13 mouse cellular contexts compared by ENCODE assay signal in the genomic region with DNA sequence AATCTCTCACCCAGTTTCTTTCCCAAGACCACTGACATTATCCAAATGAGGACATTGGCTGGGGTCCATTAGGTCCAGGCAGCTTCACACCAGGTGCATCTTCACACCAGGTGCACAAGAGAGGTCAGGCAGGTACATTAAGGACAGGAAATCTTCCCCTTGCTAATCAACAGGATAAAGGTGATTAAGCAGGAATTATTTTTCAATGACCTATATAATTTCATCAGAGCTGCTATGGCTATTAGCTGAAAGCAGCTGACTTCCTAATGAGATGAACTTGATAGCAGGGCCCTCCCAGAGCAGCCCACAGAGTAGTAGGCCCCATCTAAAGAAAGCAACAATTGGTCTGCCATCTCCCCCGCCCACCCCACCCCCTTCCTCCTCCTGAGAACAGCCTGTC. TPM values are rescaled to one million over a fixed set of nuclear protein-coding genes. Genes with fewer than 3 reads are reported as not detected.
DNase-seq lines count a peak whose midpoint lies in the region; ATAC-seq lines count a peak whose summit lies in the region.
"Had no signal": no experiment of that assay in that cellular context is flagged by ENCODE, and none has a peak within 500 bp of the region (broad histone marks: within the 10 kb centered on the region; RNA-seq: fewer than 3 reads in every experiment).

No protein-coding gene starts in this region.

- peak overlapping the region; percentile 78 for H3K4me3 ChIP-seq in heart, embryonic 16.5 days (ENCODE audit: low read length)
- no peak overlapping the region for H3K4me3 ChIP-seq in lung, embryonic 15.5 days
- H3K4me3 ChIP-seq in limb, embryonic 12.5 days (replicated peaks) = peak overlapping the region; percentile 58
- H3K4me3 ChIP-seq in stomach, embryonic 15.5 days (replicated peaks) = no peak overlapping the region; the same call in 1 of the 2 replicates

- ATAC-seq in heart, embryonic 16.5 days (replicated peaks; ENCODE audit: extremely low read depth, insufficient read depth, low FRiP score) = no peak
- ATAC-seq in lung, embryonic 15.5 days (ENCODE audit: borderline replicate concordance, extremely low read depth, low FRiP score, low TSS enrichment) = no peak
- ATAC-seq in limb, embryonic 12.5 days (ENCODE audit: insufficient number of reproducible peaks, insufficient read depth, low FRiP score, low TSS enrichment, low read depth) = no peak
- no peak for ATAC-seq in stomach, embryonic 15.5 days (ENCODE audit: insufficient read depth, low FRiP score, low read depth)
- ATAC-seq: midbrain, embryonic 15.5 days had no signal

- peaks cover 16% of the 10 kb centered on the region for H3K4me1 ChIP-seq in heart, embryonic 16.5 days (ENCODE audit: control insufficient read depth, insufficient read depth, low read length)
- peaks cover 16% of the 10 kb centered on the region for H3K4me1 ChIP-seq in lung, embryonic 15.5 days
- H3K4me1 ChIP-seq in limb, embryonic 12.5 days (replicated peaks) = peaks cover 8% of the 10 kb centered on the region
- 0 out of 2 replicates have a peak, but pooled peaks cover 7% of the 10 kb centered on the region for H3K4me1 ChIP-seq in stomach, embryonic 15.5 days

- no peak for DNase-seq in heart, adult 9 months (ENCODE audit: low spot score in 2 of 2)
- DNase-seq in lung, postnatal 25 days (ENCODE audit: low spot score) = no peak
- DNase-seq in layer of hippocampus, adult 18-20 months (ENCODE audit: low spot score in 2 of 2) = no peak
- DNase-seq: cerebellum, postnatal 25 days; right cerebral cortex, postnatal 4 days had no signal

- no peaks in the 10 kb centered on the region for H3K9me3 ChIP-seq in heart, embryonic 16.5 days (replicated peaks; ENCODE audit: control insufficient read depth, low read length)
- H3K9me3 ChIP-seq in lung, embryonic 15.5 days = no peaks in the 10 kb centered on the region
- 0 out of 2 replicates have a peak, but pooled peaks cover 3% of the 10 kb centered on the region for H3K9me3 ChIP-seq in limb, embryonic 12.5 days
- no peaks in the 10 kb centered on the region for H3K9me3 ChIP-seq in stomach, embryonic 15.5 days
- H3K9me3 ChIP-seq: midbrain, embryonic 15.5 days; neural tube, embryonic 15.5 days had no signal

- peak overlapping the region; percentile 92 for H3K4me2 ChIP-seq in heart, embryonic 16.5 days (ENCODE audit: low read depth, low read length)
- peak overlapping the region; percentile 94 for H3K4me2 ChIP-seq in lung, embryonic 15.5 days
- peak overlapping the region; percentile 88 for H3K4me2 ChIP-seq in limb, embryonic 12.5 days
- peak overlapping the region; percentile 88 for H3K4me2 ChIP-seq in stomach, embryonic 15.5 days

- 50% methylated on average over 1 of the region's 1 CpGs for WGBS in heart, embryonic 16.5 days
- 56% methylated on average over 1 of the region's 1 CpGs for WGBS in lung, embryonic 15.5 days
- 56% methylated on average over 1 of the region's 1 CpGs for WGBS in limb, embryonic 12.5 days
- 53% methylated on average over 1 of the region's 1 CpGs for WGBS in stomach, embryonic 15.5 days

- H3K9ac ChIP-seq in heart, embryonic 16.5 days (ENCODE audit: low read length) = peak overlapping the region; percentile 92; the same call in 1 of the 2 replicates
- H3K9ac ChIP-seq in lung, embryonic 15.5 days = no peak overlapping the region
- no peak overlapping the region for H3K9ac ChIP-seq in limb, embryonic 12.5 days (replicated peaks)
- no peak overlapping the region for H3K9ac ChIP-seq in stomach, embryonic 15.5 days
- H3K9ac ChIP-seq: midbrain, embryonic 15.5 days; neural tube, embryonic 15.5 days had no signal

- no peaks in the 10 kb centered on the region for H3K27me3 ChIP-seq in heart, embryonic 16.5 days (ENCODE audit: control insufficient read depth, insufficient read depth, low read length)
- no peaks in the 10 kb centered on the region; the same call in 1 of the 2 replicates for H3K27me3 ChIP-seq in lung, embryonic 15.5 days
- H3K27me3 ChIP-seq in limb, embryonic 12.5 days = peaks cover 16% of the 10 kb centered on the region
- H3K27me3 ChIP-seq in stomach, embryonic 15.5 days (replicated peaks) = no peaks in the 10 kb centered on the region

- no peak overlapping the region for H3K27ac ChIP-seq in heart, embryonic 16.5 days (ENCODE audit: low read length)
- H3K27ac ChIP-seq in lung, embryonic 15.5 days = no peak overlapping the region
- no peak overlapping the region for H3K27ac ChIP-seq in limb, embryonic 12.5 days
- H3K27ac ChIP-seq in stomach, embryonic 15.5 days = no peak overlapping the region
- H3K27ac ChIP-seq: left cerebral cortex, adult 2 months; midbrain, embryonic 15.5 days; neural tube, embryonic 15.5 days had no signal

- H3K36me3 ChIP-seq in heart, embryonic 16.5 days (ENCODE audit: control insufficient read depth, insufficient read depth) = no peaks in the 10 kb centered on the region
- no peaks in the 10 kb centered on the region for H3K36me3 ChIP-seq in lung, embryonic 15.5 days
- no peaks in the 10 kb centered on the region for H3K36me3 ChIP-seq in limb, embryonic 12.5 days
- no peaks in the 10 kb centered on the region for H3K36me3 ChIP-seq in stomach, embryonic 15.5 days
- H3K36me3 ChIP-seq: midbrain, embryonic 15.5 days; neural tube, embryonic 15.5 days had no signal

RNA-seq across cellular contexts. Expression of a gene that starts 1.4 kb away (rescaled TPM):
- polyA plus RNA-seq in heart, embryonic 16.5 days (2015; fragmentation: Nextera tagmentation; extraction: Ambion mirVana) = 2.8 and 2.9 TPM in 2 replicates
- 1.6 and 2.0 TPM in 2 replicates for polyA plus RNA-seq in lung, embryonic 15.5 days (2015; fragmentation: Nextera tagmentation; extraction: Ambion mirVana)
- 1.2 and 1.5 TPM in 2 replicates for polyA plus RNA-seq in limb, embryonic 12.5 days (2016; fragmentation: Nextera tagmentation; extraction: Ambion mirVana)
- 2.8 and 3.0 TPM in 2 replicates for polyA plus RNA-seq in stomach, embryonic 15.5 days (2015; fragmentation: Nextera tagmentation; extraction: Ambion mirVana)
- under 1 TPM; 0.17 to 0.23 TPM for total RNA-seq in layer of hippocampus, adult 18-20 months (2021)

RNA-seq across cellular contexts. Expression of a gene that starts 1.4 kb away (rescaled TPM):
- 18.4 and 19.3 TPM in 2 replicates for polyA plus RNA-seq in heart, embryonic 16.5 days (2015; fragmentation: Nextera tagmentation; extraction: Ambion mirVana)
- 7.0 and 8.8 TPM in 2 replicates for polyA plus RNA-seq in lung, embryonic 15.5 days (2015; fragmentation: Nextera tagmentation; extraction: Ambion mirVana)
- 3.4 and 4.8 TPM in 2 replicates for polyA plus RNA-seq in limb, embryonic 12.5 days (2016; fragmentation: Nextera tagmentation; extraction: Ambion mirVana)
- polyA plus RNA-seq in stomach, embryonic 15.5 days (2015; fragmentation: Nextera tagmentation; extraction: Ambion mirVana) = 7.1 and 8.6 TPM in 2 replicates
- total RNA-seq in layer of hippocampus, adult 18-20 months (2021) = 1 to 10 TPM; 1.3 to 1.9 TPM
- polyA plus RNA-seq: testis, adult 2 months had no signal

Comparison
In these comparisons a context has a peak if more than half of its experiments do, and no peak if none do; other contexts are left out.
1. H3K4me3 ChIP-seq: peak in heart, embryonic 16.5 days (single experiment) and limb, embryonic 12.5 days (single experiment); none in lung, embryonic 15.5 days (single experiment) and stomach, embryonic 15.5 days (single experiment).
2. Peak in every context shown above with its lines, with median percentiles within 50 percentile points of each other: H3K4me2 ChIP-seq.